Mouse (Mus musculus): ENCODE measurements around the gene Msmo1. TPM values are rescaled to one million over a fixed set of nuclear protein-coding genes. Genes with fewer than 3 reads are reported as not detected.
A peak's percentile ranks its signal among the peaks of the same experiment; 100 is the strongest.

The Msmo1 gene
- total and polyA plus RNA-seq, 2 experiments from 2014 or later = 85.9 to 113 TPM

DNA sequence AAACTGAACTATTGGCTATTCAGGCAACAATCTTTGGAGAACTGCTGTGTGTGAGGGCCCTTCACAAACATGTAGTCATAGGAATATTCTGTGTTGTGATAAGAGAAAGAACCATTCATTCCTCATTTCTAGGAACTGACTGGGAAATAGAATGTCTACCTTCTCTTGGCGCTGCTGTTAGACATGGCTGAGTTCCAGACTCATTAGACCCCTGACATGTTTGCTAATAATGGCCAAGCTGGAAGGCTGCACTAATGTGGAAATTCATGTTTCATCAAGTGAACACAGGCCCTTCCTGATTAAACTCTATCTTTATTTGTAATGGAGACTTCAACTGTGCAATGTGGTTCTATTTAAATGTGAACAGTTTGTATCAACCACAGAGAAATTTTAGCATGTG is 5.3 kb upstream of the Msmo1 start:
- no peak overlapping the region for H3K9ac ChIP-seq (replicated peaks; ENCODE audit: low read length)
- TF ChIP-seq CTCF (IDR thresholded peaks at IDR 0.05; ENCODE audit: low read depth) = no peak
- H3K4me2 ChIP-seq (ENCODE audit: low read depth, low read length) = no peak overlapping the region
- DNase-seq (ENCODE audit: low spot score) = peak; percentile 56
- no peak for ATAC-seq
- H3K27me3 ChIP-seq (ENCODE audit: insufficient read depth, low read length) = no peaks in the 10 kb centered on the region
- H3K4me1 ChIP-seq (ENCODE audit: insufficient read depth, low read length) = no peaks in the 10 kb centered on the region
- WGBS = 46% methylated on average over 1 of the region's 1 CpGs
- no peak overlapping the region for H3K27ac ChIP-seq
- H3K4me3 ChIP-seq (ENCODE audit: low read length) = no peak overlapping the region
- H3K9me3 ChIP-seq (ENCODE audit: low read length) = no peaks in the 10 kb centered on the region
- no peaks in the 10 kb centered on the region for H3K36me3 ChIP-seq (ENCODE audit: insufficient read depth, low read length)

DNA sequence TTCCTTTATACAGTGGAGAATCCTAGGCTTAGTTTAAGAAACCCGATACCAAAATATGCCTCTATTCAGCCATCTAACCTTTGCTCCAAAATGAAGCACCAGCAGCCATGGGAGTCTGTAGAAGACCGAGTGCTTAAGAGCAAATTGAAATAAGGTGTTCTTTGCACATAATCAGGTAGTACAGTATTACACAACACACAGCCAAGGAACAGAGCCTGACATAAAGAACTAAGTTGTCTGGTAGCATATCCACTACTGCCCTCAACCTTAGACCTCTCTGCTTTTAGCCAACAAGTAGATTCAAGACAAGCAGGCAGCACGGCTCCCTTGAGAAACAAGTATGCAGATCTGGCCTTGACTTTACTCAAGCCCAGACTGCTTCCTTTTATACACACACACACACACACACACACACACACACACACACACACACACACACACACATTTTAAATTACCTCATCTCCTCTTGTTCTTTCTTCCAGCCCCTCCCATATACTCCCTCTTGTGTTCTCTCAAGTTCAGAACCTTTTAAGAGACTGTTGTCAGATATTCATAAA is 3.3 kb upstream of the Msmo1 start:
- TF ChIP-seq CTCF (IDR thresholded peaks at IDR 0.05; ENCODE audit: low read depth) = no peak

DNA sequence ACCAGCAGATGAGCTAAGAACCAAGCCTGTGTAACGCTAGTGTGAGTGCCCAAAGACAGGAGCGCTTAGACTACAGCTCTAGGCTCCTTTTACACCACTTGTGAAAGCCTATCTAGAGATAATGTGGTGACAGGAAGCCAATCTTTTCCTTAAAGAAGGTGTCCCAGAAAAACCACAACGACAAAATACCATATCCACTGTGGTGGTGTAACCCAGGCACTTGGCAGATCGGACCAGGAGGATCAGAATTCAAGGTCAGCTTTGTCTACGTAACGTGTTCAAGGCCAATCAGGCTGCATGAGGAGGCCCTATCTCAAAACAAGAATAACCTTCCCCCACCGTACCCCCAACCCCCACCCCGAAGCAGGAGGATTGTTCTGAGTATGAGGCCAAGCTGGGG is 1.6 kb upstream of the Msmo1 start:
- 92% methylated on average over 8 of the region's 8 CpGs for WGBS
- Histone ChIP-seq H3K9me3 (ENCODE audit: low read length) (no peaks in the 10 kb centered on the region), H3K4me1 (ENCODE audit: insufficient read depth, low read length) (no peaks in the 10 kb centered on the region; the same call in 1 of the 2 replicates), H3K27me3 (ENCODE audit: insufficient read depth, low read length) (no peaks in the 10 kb centered on the region), H3K4me2 (ENCODE audit: low read depth, low read length) (no peak overlapping the region), H3K36me3 (ENCODE audit: insufficient read depth, low read length) (no peaks in the 10 kb centered on the region; the same call in 1 of the 2 replicates), H3K4me3 (ENCODE audit: low read length) (no peak overlapping the region), H3K27ac (no peak overlapping the region), H3K9ac (replicated peaks; ENCODE audit: low read length) (no peak overlapping the region)
- no peak for DNase-seq (ENCODE audit: low spot score)
- no peak for ATAC-seq
- TF ChIP-seq CTCF (IDR thresholded peaks at IDR 0.05; ENCODE audit: low read depth) = no peak

More for the DNA sequence above, 3.3 kb upstream of the Msmo1 start:
- Histone ChIP-seq H3K4me2 (ENCODE audit: low read depth, low read length) (no peak overlapping the region), H3K36me3 (ENCODE audit: insufficient read depth, low read length) (no peaks in the 10 kb centered on the region), H3K9ac (replicated peaks; ENCODE audit: low read length) (no peak overlapping the region), H3K4me1 (ENCODE audit: insufficient read depth, low read length) (no peaks in the 10 kb centered on the region; the same call in 1 of the 2 replicates), H3K27me3 (ENCODE audit: insufficient read depth, low read length) (no peaks in the 10 kb centered on the region), H3K9me3 (ENCODE audit: low read length) (no peaks in the 10 kb centered on the region), H3K4me3 (ENCODE audit: low read length) (no peak overlapping the region), H3K27ac (no peak overlapping the region)
- WGBS = 86% methylated on average over 3 of the region's 3 CpGs
- ATAC-seq (no peak), DNase-seq (ENCODE audit: low spot score) (no peak)

DNA sequence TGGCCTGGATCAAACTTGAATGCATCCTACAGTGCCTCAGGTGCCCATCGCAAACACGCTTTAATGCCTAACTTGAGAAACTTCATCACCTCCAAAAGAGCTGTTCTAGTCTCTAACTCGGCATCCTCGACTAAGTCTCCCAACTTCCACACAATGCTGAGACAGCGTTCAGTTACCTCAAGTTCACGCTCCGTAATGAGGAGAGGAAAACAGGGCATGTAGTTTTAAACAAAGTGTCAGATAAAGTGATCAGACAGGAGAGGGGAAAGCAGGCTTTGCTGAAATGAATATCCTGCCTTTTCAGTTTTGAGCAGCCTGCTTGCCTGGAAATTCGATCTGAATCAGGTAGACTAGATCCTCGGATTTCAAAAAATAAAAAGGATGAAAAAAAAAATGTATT is 996 bp downstream of the Msmo1 start:
- H3K4me1 ChIP-seq (ENCODE audit: insufficient read depth, low read length) = no peaks in the 10 kb centered on the region; the same call in 1 of the 2 replicates
- WGBS = 4% methylated on average over 9 of the region's 9 CpGs
- no peak for ATAC-seq

DNA sequence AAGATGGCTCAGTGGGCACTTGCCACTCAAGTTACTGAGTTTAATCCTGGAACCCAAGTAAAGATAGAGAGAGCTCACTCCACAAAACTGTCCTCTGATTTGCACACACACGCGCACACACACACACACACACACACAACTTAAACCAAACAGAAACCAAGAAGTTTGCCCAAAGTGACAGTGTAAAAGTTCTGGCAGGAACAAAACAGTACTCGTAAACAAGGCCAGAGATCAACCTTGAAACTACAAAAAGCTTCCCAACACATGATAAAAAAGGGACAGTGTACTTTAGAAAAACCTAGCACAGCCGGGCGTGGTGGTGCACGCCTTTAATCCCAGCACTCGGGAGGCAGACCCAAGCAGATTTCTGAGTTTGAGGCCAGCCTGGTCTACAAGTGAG is 5.4 kb downstream of the Msmo1 start:
- TF ChIP-seq CTCF (IDR thresholded peaks at IDR 0.05; ENCODE audit: low read depth) = no peak
- Histone ChIP-seq H3K4me2 (ENCODE audit: low read depth, low read length) (no peak overlapping the region), H3K9me3 (ENCODE audit: low read length) (no peaks in the 10 kb centered on the region), H3K4me3 (ENCODE audit: low read length) (no peak overlapping the region), H3K4me1 (ENCODE audit: insufficient read depth, low read length) (no peaks in the 10 kb centered on the region; the same call in 1 of the 2 replicates), H3K27me3 (ENCODE audit: insufficient read depth, low read length) (no peaks in the 10 kb centered on the region), H3K9ac (replicated peaks; ENCODE audit: low read length) (no peak overlapping the region), H3K27ac (no peak overlapping the region), H3K36me3 (ENCODE audit: insufficient read depth, low read length) (peaks cover 29% of the 10 kb centered on the region; the same call in 1 of the 2 replicates)
- no peak for DNase-seq (ENCODE audit: low spot score)
- no peak for ATAC-seq
- 88% methylated on average over 7 of the region's 7 CpGs for WGBS

More for the DNA sequence above, 996 bp downstream of the Msmo1 start:
- H3K4me2 ChIP-seq (ENCODE audit: low read depth, low read length) = peak overlapping the region; percentile 59
- H3K9ac ChIP-seq (replicated peaks; ENCODE audit: low read length) = peak overlapping the region; percentile 56
- peak overlapping the region; percentile 90 for H3K4me3 ChIP-seq (ENCODE audit: low read length)
- H3K27ac ChIP-seq = peak overlapping the region; percentile 77; the same call in 1 of the 2 replicates
- H3K27me3 ChIP-seq (ENCODE audit: insufficient read depth, low read length) = no peaks in the 10 kb centered on the region
- peaks cover 1% of the 10 kb centered on the region; the same call in 1 of the 2 replicates for H3K36me3 ChIP-seq (ENCODE audit: insufficient read depth, low read length)
- DNase-seq (ENCODE audit: low spot score) = no peak
- TF ChIP-seq CTCF (IDR thresholded peaks at IDR 0.05; ENCODE audit: low read depth) = no peak
- H3K9me3 ChIP-seq (ENCODE audit: low read length) = no peaks in the 10 kb centered on the region

DNA sequence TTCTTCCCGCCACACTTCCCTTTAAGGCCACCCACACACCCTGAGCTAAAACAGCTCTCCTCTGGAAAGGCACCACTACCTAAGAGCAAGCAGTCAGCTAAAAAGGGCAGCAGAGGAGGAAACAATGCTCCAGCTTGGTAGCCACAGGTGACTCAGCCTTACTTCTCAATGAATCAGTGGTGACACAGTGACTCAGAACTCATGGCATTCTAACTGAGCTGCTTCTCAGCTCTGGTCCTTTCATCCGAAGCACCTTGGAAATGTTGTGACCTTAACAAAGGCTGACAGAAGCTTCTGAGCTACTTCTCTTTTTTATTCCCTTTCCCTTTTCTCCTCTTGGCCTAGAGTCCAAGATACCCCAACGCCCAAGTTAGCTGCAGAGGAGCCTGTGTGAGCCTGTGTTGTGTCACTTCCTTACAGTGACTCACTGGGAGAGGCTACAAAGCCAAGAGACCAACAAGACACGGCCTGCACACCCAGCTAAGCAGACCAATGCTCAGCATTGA is 7.3 kb downstream of the Msmo1 start:
- H3K9ac ChIP-seq (replicated peaks; ENCODE audit: low read length) = no peak overlapping the region
- H3K36me3 ChIP-seq (ENCODE audit: insufficient read depth, low read length) = peaks cover 35% of the 10 kb centered on the region; the same call in 1 of the 2 replicates
- H3K4me3 ChIP-seq (ENCODE audit: low read length) = no peak overlapping the region
- no peak for DNase-seq (ENCODE audit: low spot score)
- no peak for TF ChIP-seq CTCF (IDR thresholded peaks at IDR 0.05; ENCODE audit: low read depth)
- no peak overlapping the region for H3K27ac ChIP-seq
- ATAC-seq = no peak
- no peaks in the 10 kb centered on the region for H3K9me3 ChIP-seq (ENCODE audit: low read length)
- H3K27me3 ChIP-seq (ENCODE audit: insufficient read depth, low read length) = no peaks in the 10 kb centered on the region
- WGBS = 78% methylated on average over 4 of the region's 4 CpGs
- H3K4me1 ChIP-seq (ENCODE audit: insufficient read depth, low read length) = no peaks in the 10 kb centered on the region
- H3K4me2 ChIP-seq (ENCODE audit: low read depth, low read length) = no peak overlapping the region

DNA sequence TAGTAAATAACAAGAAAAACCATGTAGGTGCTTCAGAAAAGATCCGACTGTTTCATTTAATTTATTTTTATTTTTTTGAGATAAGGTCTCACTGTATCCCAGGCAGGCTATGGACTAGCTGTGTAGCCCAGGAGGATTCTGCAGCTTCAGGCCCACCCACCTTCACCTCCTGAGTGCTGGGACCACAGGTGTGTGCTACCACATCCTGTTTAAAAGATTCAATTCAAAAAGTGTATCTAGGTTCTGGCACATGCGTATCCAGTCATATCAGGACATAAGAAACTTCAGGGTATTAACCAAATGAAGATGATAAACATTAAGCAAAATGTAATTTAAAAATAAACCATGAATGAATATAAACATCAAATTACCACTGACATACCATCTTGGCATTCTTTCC is 10.4 kb downstream of the Msmo1 start:
- DNase-seq (ENCODE audit: low spot score) (no peak), ATAC-seq (no peak)
- no peaks in the 10 kb centered on the region for H3K27me3 ChIP-seq (ENCODE audit: insufficient read depth, low read length)
- peaks cover 61% of the 10 kb centered on the region for H3K36me3 ChIP-seq (ENCODE audit: insufficient read depth, low read length)
- 94% methylated on average over 2 of the region's 2 CpGs for WGBS
- no peak for TF ChIP-seq CTCF (IDR thresholded peaks at IDR 0.05; ENCODE audit: low read depth)
- H3K4me3 ChIP-seq (ENCODE audit: low read length) = no peak overlapping the region
- no peak overlapping the region for H3K9ac ChIP-seq (replicated peaks; ENCODE audit: low read length)
- no peaks in the 10 kb centered on the region for H3K4me1 ChIP-seq (ENCODE audit: insufficient read depth, low read length)
- H3K27ac ChIP-seq = no peak overlapping the region
- no peaks in the 10 kb centered on the region for H3K9me3 ChIP-seq (ENCODE audit: low read length)
- H3K4me2 ChIP-seq (ENCODE audit: low read depth, low read length) = no peak overlapping the region
